Mouse (Mus musculus) neural tube, embryonic 14.5 days (tissue): ENCODE results near the gene Arid1b. TPM values are rescaled to one million over a fixed set of nuclear protein-coding genes. Genes with fewer than 3 reads are reported as not detected.

ENCODE experiments used
- ATAC-seq: fragments of 200-750 bp; cut with Nextera tagmentation; 2 replicates; pipeline ENCODE4 v1.8.0; 2017; ENCODE audit warnings: low read depth, mild to moderate bottlenecking, moderate TSS enrichment, moderate library complexity
- H3K27ac ChIP-seq: fragments of 300-500 bp; sonication (generic); 2 replicates; pipeline ENCODE4 v1.5.1; 2014; ENCODE audit warnings: low read depth, mild to moderate bottlenecking, control low read depth, low read length, moderate library complexity, mixed read lengths
- H3K27me3 ChIP-seq: fragments of 300-500 bp; sonication (generic); 2 replicates; pipeline ENCODE4 v1.6.1; 2014; ENCODE audit warnings: low read length; ENCODE audit not compliant: control insufficient read depth, insufficient read depth
- H3K36me3 ChIP-seq: fragments of 300-500 bp; sonication (generic); 2 replicates; pipeline ENCODE4 v1.6.1; 2014; ENCODE audit warnings: low read length, mixed read lengths; ENCODE audit not compliant: control insufficient read depth, insufficient read depth
- H3K4me1 ChIP-seq: fragments of 300-500 bp; sonication (generic); 2 replicates; pipeline ENCODE4 v1.6.1; 2014; ENCODE audit warnings: low read length; ENCODE audit not compliant: control insufficient read depth, insufficient read depth
- H3K4me2 ChIP-seq: fragments of 300-500 bp; sonication (generic); 2 replicates; pipeline ENCODE4 v1.6.1; 2014; ENCODE audit warnings: mild to moderate bottlenecking, low read depth, low read length, control low read depth
- H3K4me3 ChIP-seq: fragments of 300-500 bp; sonication (generic); 2 replicates; pipeline ENCODE4 v1.5.1; 2014; ENCODE audit warnings: low read depth, low read length, control low read depth, mixed read lengths
- H3K9ac ChIP-seq: fragments of 300-500 bp; sonication (generic); replicated peaks from 2 replicates; pipeline ENCODE4 v1.6.1; 2014; ENCODE audit warnings: low read depth, mild to moderate bottlenecking, control low read depth, low read length, mixed read lengths
- H3K9me3 ChIP-seq: fragments of 300-500 bp; sonication (generic); 2 replicates; pipeline ENCODE4 v1.6.1; 2016; ENCODE audit warnings: low read length; ENCODE audit not compliant: control insufficient read depth
- whole genome bisulfite sequencing: fragments of 180-500 bp; shearing (Covaris S2); extraction: QIAGEN DNeasy Blood & Tissue Kit; methylation state at CpG from one replicate; pipeline ENCODE4 v1.1.7; 2014; 5-methylcytosine and 5-hydroxymethylcytosine counted together
- polyA plus RNA-seq: library from polyadenylated mRNA; unstranded; fragments of >200 nt; fragmentation: Nextera tagmentation; extraction: Ambion mirVana; gene quantifications from 2 replicates; pipeline ENCODE4 v1.2.1, GENCODE M21; 2014

Arid1b gene
- polyA plus RNA-seq, 1 experiment from 2014 or later: 22.2 TPM

- H3K27me3 ChIP-seq: no peaks in the 10 kb centered on the region
- H3K4me2 ChIP-seq: no peak overlapping the region
- H3K27ac ChIP-seq: no peak overlapping the region
- H3K9ac ChIP-seq: no peak overlapping the region
- no peak for ATAC-seq
- no peaks in the 10 kb centered on the region for H3K36me3 ChIP-seq
- H3K9me3 ChIP-seq: no peaks in the 10 kb centered on the region
- H3K4me3 ChIP-seq: no peak overlapping the region
- whole genome bisulfite sequencing: 91% methylated on average over 7 of the region's 7 CpGs
- H3K4me1 ChIP-seq: peaks cover 10% of the 10 kb centered on the region; the same call in 1 of the 2 replicates
These were observed 169.2 kb downstream of the Arid1b start for GRCm38 (mm10) chr17:5163251-5163826.

GRCm38 (mm10) chr17:5164794-5165193 is 170.7 kb downstream of the Arid1b start:
- Histone ChIP-seq H3K27ac (no peak overlapping the region), H3K4me1 (peaks cover 11% of the 10 kb centered on the region; the same call in 1 of the 2 replicates), H3K27me3 (no peaks in the 10 kb centered on the region), H3K9ac (no peak overlapping the region), H3K4me2 (no peak overlapping the region), H3K36me3 (no peaks in the 10 kb centered on the region), H3K4me3 (no peak overlapping the region), H3K9me3 (no peaks in the 10 kb centered on the region)
- 91% methylated on average over 4 of the region's 4 CpGs for WGBS
- ATAC-seq: no peak

GRCm38 (mm10) chr17:5165201-5165825 is 171.2 kb downstream of the Arid1b start:
- Histone ChIP-seq H3K27me3 (no peaks in the 10 kb centered on the region), H3K4me1 (peaks cover 11% of the 10 kb centered on the region; the same call in 1 of the 2 replicates), H3K9ac (no peak overlapping the region), H3K9me3 (no peaks in the 10 kb centered on the region), H3K4me2 (no peak overlapping the region), H3K36me3 (no peaks in the 10 kb centered on the region), H3K4me3 (no peak overlapping the region), H3K27ac (no peak overlapping the region)
- ATAC-seq: no peak
- 64% methylated on average over 15 of the region's 15 CpGs for WGBS

- Histone ChIP-seq H3K9me3 (no peaks in the 10 kb centered on the region), H3K36me3 (no peaks in the 10 kb centered on the region), H3K4me1 (peaks cover 11% of the 10 kb centered on the region; the same call in 1 of the 2 replicates), H3K9ac (no peak overlapping the region), H3K4me3 (no peak overlapping the region), H3K4me2 (no peak overlapping the region), H3K27ac (no peak overlapping the region), H3K27me3 (no peaks in the 10 kb centered on the region)
- WGBS: 89% methylated on average over 4 of the region's 4 CpGs
- ATAC-seq: no peak
These were observed 172.0 kb downstream of the Arid1b start for GRCm38 (mm10) chr17:5166175-5166574.

- no peak overlapping the region for H3K4me2 ChIP-seq
- peaks cover 11% of the 10 kb centered on the region; the same call in 1 of the 2 replicates for H3K4me1 ChIP-seq
- no peaks in the 10 kb centered on the region for H3K9me3 ChIP-seq
- H3K27ac ChIP-seq: no peak overlapping the region
- H3K36me3 ChIP-seq: no peaks in the 10 kb centered on the region
- no peak overlapping the region for H3K9ac ChIP-seq
- WGBS: 79% methylated on average over 7 of the region's 7 CpGs
- no peak for ATAC-seq
- no peak overlapping the region for H3K4me3 ChIP-seq
- H3K27me3 ChIP-seq: no peaks in the 10 kb centered on the region
These were observed 173.9 kb downstream of the Arid1b start for GRCm38 (mm10) chr17:5168046-5168445.

- H3K4me2 ChIP-seq: no peak overlapping the region
- no peak for ATAC-seq
- no peaks in the 10 kb centered on the region for H3K36me3 ChIP-seq
- no peaks in the 10 kb centered on the region for H3K27me3 ChIP-seq
- 88% methylated on average over 7 of the region's 7 CpGs for WGBS
- no peaks in the 10 kb centered on the region for H3K9me3 ChIP-seq
- H3K4me3 ChIP-seq: no peak overlapping the region
- H3K27ac ChIP-seq: no peak overlapping the region
- H3K9ac ChIP-seq: no peak overlapping the region
- H3K4me1 ChIP-seq: peaks cover 11% of the 10 kb centered on the region; the same call in 1 of the 2 replicates
These were observed 174.5 kb downstream of the Arid1b start for GRCm38 (mm10) chr17:5168640-5169039.

GRCm38 (mm10) chr17:5170321-5170720 is 176.2 kb downstream of the Arid1b start:
- H3K4me3 ChIP-seq: no peak overlapping the region
- no peaks in the 10 kb centered on the region for H3K27me3 ChIP-seq
- ATAC-seq: no peak
- no peaks in the 10 kb centered on the region for H3K36me3 ChIP-seq
- H3K4me1 ChIP-seq: peaks cover 8% of the 10 kb centered on the region; the same call in 1 of the 2 replicates
- no peak overlapping the region for H3K27ac ChIP-seq
- no peaks in the 10 kb centered on the region for H3K9me3 ChIP-seq
- no peak overlapping the region for H3K4me2 ChIP-seq
- WGBS: 93% methylated on average over 12 of the region's 12 CpGs
- H3K9ac ChIP-seq: no peak overlapping the region

GRCm38 (mm10) chr17:5171467-5171866 is 177.3 kb downstream of the Arid1b start:
- no peak for ATAC-seq
- no peaks in the 10 kb centered on the region for H3K27me3 ChIP-seq
- no peaks in the 10 kb centered on the region for H3K9me3 ChIP-seq
- no peak overlapping the region for H3K9ac ChIP-seq
- H3K4me3 ChIP-seq: no peak overlapping the region
- H3K4me1 ChIP-seq: peaks cover 9% of the 10 kb centered on the region; the same call in 1 of the 2 replicates
- H3K27ac ChIP-seq: no peak overlapping the region
- no peaks in the 10 kb centered on the region for H3K36me3 ChIP-seq
- 89% methylated on average over 5 of the region's 5 CpGs for WGBS
- no peak overlapping the region for H3K4me2 ChIP-seq

GRCm38 (mm10) chr17:5174426-5175020 is 180.4 kb downstream of the Arid1b start:
- Histone ChIP-seq H3K4me3 (no peak overlapping the region), H3K4me1 (peaks cover 8% of the 10 kb centered on the region), H3K27ac (no peak overlapping the region), H3K27me3 (no peaks in the 10 kb centered on the region), H3K4me2 (no peak overlapping the region), H3K9ac (no peak overlapping the region), H3K9me3 (no peaks in the 10 kb centered on the region), H3K36me3 (no peaks in the 10 kb centered on the region)
- 82% methylated on average over 6 of the region's 6 CpGs for WGBS
- no peak for ATAC-seq
